Mouse (Mus musculus) thymus, adult 2 months (tissue): ENCODE data around the gene Lnx1. TPM values are rescaled to one million over a fixed set of nuclear protein-coding genes. Genes with fewer than 3 reads are reported as not detected.

Source experiments
- DNase-seq: peaks from one replicate; pipeline ENCODE4 v3.0.0; 2021
- H3K27ac ChIP-seq: fragments of 200-500 bp; 2 replicates; pipeline ENCODE4 v1.5.1; 2012; ENCODE audit warnings: low read length, control low read depth; ENCODE audit not compliant: control insufficient read depth, insufficient read depth
- H3K27me3 ChIP-seq: fragments of 200-500 bp; 2 replicates; pipeline ENCODE4 v1.6.1; 2012; ENCODE audit warnings: mild to moderate bottlenecking, low read length, moderate library complexity, mixed read lengths; ENCODE audit not compliant: control insufficient read depth, insufficient read depth
- H3K36me3 ChIP-seq: fragments of 200-500 bp; 2 replicates; pipeline ENCODE4 v1.6.1; 2012; ENCODE audit warnings: mild to moderate bottlenecking, low read length, moderate library complexity; ENCODE audit not compliant: control insufficient read depth, insufficient read depth
- H3K4me1 ChIP-seq: fragments of 200-500 bp; replicated peaks from 2 replicates; pipeline ENCODE4 v1.6.1; 2012; ENCODE audit warnings: low read length; ENCODE audit not compliant: control insufficient read depth, insufficient read depth
- H3K4me3 ChIP-seq: fragments of 200-500 bp; 2 replicates; pipeline ENCODE4 v1.5.1; 2012; ENCODE audit warnings: mild to moderate bottlenecking, low read length, control low read depth, moderate library complexity; ENCODE audit not compliant: control insufficient read depth, insufficient read depth
- CTCF ChIP-seq: fragments of 200-500 bp; IDR thresholded peaks from 2 replicates; pipeline ENCODE4 v1.5.1; 2012; ENCODE audit warnings: mild to moderate bottlenecking, control low read depth, low read length, moderate library complexity, borderline replicate concordance; ENCODE audit not compliant: control insufficient read depth, poor library complexity, insufficient read depth; ENCODE audit errors: extremely low read depth
- POLR2A ChIP-seq: fragments of 200-500 bp; IDR thresholded peaks from 2 replicates; pipeline ENCODE4 v1.6.1; 2012; ENCODE audit warnings: mild to moderate bottlenecking, low read length, control low read depth, moderate library complexity; ENCODE audit not compliant: control insufficient read depth, poor library complexity, insufficient read depth; ENCODE audit errors: extremely low read depth
- WGBS: fragments of 180-500 bp; shearing (Covaris S2); methylation state at CpG from one replicate; pipeline ENCODE4 v1.1.7; 2018; 5-methylcytosine and 5-hydroxymethylcytosine counted together
- polyA plus RNA-seq: library from polyadenylated mRNA; depleted of rRNA; stranded (reverse); fragments of >200 nt; gene quantifications from 2 replicates; pipeline ENCODE4 v1.2.3, GENCODE M21; 2012

Gene Lnx1
- polyA plus RNA-seq, 1 experiment = 1.6 TPM

- whole genome bisulfite sequencing = 98% methylated on average over 2 of the region's 2 CpGs
- no peaks in the 10 kb centered on the region for H3K4me1 ChIP-seq
- H3K27me3 ChIP-seq = no peaks in the 10 kb centered on the region
- H3K27ac ChIP-seq = no peak overlapping the region
- no peak overlapping the region for H3K4me3 ChIP-seq
- DNase-seq = no peak
- H3K36me3 ChIP-seq = no peaks in the 10 kb centered on the region
- no peak for TF ChIP-seq CTCF
- no peak for TF ChIP-seq POLR2A
Observed at GRCm38 (mm10) chr5:74688822-74689221, 13.9 kb downstream of the Lnx1 start.

- H3K4me3 ChIP-seq = no peak overlapping the region
- no peak for DNase-seq
- WGBS = 87% methylated on average over 5 of the region's 5 CpGs
- no peaks in the 10 kb centered on the region for H3K4me1 ChIP-seq
- no peaks in the 10 kb centered on the region for H3K36me3 ChIP-seq
- H3K27me3 ChIP-seq = no peaks in the 10 kb centered on the region
- H3K27ac ChIP-seq = no peak overlapping the region
- TF ChIP-seq POLR2A (no peak), CTCF (no peak)
Observed at GRCm38 (mm10) chr5:74684944-74685343, 17.8 kb downstream of the Lnx1 start.

GRCm38 (mm10) chr5:74683832-74684231, 18.9 kb downstream of the Lnx1 start:
- DNase-seq = no peak
- no peak for TF ChIP-seq POLR2A
- TF ChIP-seq CTCF = no peak
- WGBS = 70% methylated on average over 2 of the region's 2 CpGs
- Histone ChIP-seq H3K4me1 (no peaks in the 10 kb centered on the region), H3K27me3 (no peaks in the 10 kb centered on the region), H3K27ac (no peak overlapping the region), H3K36me3 (no peaks in the 10 kb centered on the region), H3K4me3 (no peak overlapping the region)

GRCm38 (mm10) chr5:74682735-74683134, 20.0 kb downstream of the Lnx1 start:
- TF ChIP-seq POLR2A = no peak
- TF ChIP-seq CTCF = no peak
- no peaks in the 10 kb centered on the region for H3K27me3 ChIP-seq
- H3K36me3 ChIP-seq = no peaks in the 10 kb centered on the region
- 93% methylated on average over 1 of the region's 1 CpGs for WGBS
- H3K4me3 ChIP-seq = no peak overlapping the region
- DNase-seq = no peak
- no peak overlapping the region for H3K27ac ChIP-seq
- no peaks in the 10 kb centered on the region for H3K4me1 ChIP-seq

GRCm38 (mm10) chr5:74679631-74680030, 23.1 kb downstream of the Lnx1 start:
- Histone ChIP-seq H3K27me3 (no peaks in the 10 kb centered on the region), H3K4me3 (no peak overlapping the region), H3K36me3 (no peaks in the 10 kb centered on the region), H3K27ac (no peak overlapping the region), H3K4me1 (no peaks in the 10 kb centered on the region)
- WGBS = 88% methylated on average over 7 of the region's 7 CpGs
- TF ChIP-seq CTCF (no peak), POLR2A (no peak)
- DNase-seq = no peak

- Histone ChIP-seq H3K4me1 (no peaks in the 10 kb centered on the region), H3K36me3 (no peaks in the 10 kb centered on the region), H3K27ac (no peak overlapping the region), H3K27me3 (no peaks in the 10 kb centered on the region), H3K4me3 (no peak overlapping the region)
- DNase-seq = no peak
- TF ChIP-seq CTCF = no peak
- no peak for TF ChIP-seq POLR2A
- 93% methylated on average over 5 of the region's 5 CpGs for WGBS
Observed at GRCm38 (mm10) chr5:74678693-74679092, 24.0 kb downstream of the Lnx1 start.

GRCm38 (mm10) chr5:74677399-74678338, 25.0 kb downstream of the Lnx1 start:
- no peak overlapping the region for H3K27ac ChIP-seq
- no peak overlapping the region for H3K4me3 ChIP-seq
- H3K36me3 ChIP-seq = no peaks in the 10 kb centered on the region
- H3K27me3 ChIP-seq = no peaks in the 10 kb centered on the region
- 68% methylated on average over 19 of the region's 19 CpGs for WGBS
- no peaks in the 10 kb centered on the region for H3K4me1 ChIP-seq
- no peak for DNase-seq
- TF ChIP-seq POLR2A (no peak), CTCF (no peak)
